Mouse (Mus musculus) B cell, adult 2 months (primary cell): ENCODE results near the gene Dlgap4.

Source experiments
- DNase-seq, 2 experiments: peaks; one replicate each; pipeline ENCODE4 v3.0.0; 2022

Dlgap4 gene

DNA sequence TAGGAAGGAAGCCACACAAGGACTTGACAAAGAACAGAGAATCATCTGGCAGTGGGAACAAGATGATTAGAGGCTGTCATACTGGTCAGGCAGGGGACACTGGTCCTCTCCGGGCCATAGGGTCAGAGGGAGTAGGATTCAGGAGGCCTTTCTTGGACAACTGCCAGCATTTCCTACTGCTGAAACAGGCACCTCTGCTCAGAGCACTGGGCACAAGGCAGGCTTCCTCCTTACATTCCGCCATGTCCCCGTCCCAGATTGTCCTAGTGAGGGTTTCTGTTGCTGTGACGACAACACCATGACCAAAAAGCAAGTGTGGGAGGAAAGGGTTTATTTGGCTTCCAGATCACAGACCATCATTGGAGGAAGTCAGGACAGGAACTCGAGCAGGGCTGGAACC is 105.3 kb downstream of the Dlgap4 start:
- no peak for DNase-seq

GRCm38 (mm10) chr2:156719549-156720312 is 106.2 kb downstream of the Dlgap4 start:
- DNase-seq = peak; percentile 39 to 41

DNA sequence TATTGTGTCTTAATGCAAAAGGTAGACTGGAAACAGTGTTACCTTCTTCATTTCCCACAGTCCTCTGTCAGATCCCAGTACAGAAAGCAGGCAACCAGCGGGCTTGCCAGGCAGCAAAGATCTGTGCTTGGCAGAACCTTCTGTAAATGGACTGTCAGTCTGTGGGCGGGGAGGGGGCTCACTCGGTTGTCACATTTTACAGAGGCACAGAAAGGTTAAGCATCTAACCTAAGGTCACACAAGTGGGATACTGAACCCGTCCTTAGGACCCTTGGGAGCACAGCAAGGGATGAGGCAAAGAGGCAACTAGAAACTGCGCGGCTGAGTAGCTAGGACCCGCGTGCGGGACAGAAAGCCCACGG is 106.8 kb downstream of the Dlgap4 start:
- no peak for DNase-seq

DNA sequence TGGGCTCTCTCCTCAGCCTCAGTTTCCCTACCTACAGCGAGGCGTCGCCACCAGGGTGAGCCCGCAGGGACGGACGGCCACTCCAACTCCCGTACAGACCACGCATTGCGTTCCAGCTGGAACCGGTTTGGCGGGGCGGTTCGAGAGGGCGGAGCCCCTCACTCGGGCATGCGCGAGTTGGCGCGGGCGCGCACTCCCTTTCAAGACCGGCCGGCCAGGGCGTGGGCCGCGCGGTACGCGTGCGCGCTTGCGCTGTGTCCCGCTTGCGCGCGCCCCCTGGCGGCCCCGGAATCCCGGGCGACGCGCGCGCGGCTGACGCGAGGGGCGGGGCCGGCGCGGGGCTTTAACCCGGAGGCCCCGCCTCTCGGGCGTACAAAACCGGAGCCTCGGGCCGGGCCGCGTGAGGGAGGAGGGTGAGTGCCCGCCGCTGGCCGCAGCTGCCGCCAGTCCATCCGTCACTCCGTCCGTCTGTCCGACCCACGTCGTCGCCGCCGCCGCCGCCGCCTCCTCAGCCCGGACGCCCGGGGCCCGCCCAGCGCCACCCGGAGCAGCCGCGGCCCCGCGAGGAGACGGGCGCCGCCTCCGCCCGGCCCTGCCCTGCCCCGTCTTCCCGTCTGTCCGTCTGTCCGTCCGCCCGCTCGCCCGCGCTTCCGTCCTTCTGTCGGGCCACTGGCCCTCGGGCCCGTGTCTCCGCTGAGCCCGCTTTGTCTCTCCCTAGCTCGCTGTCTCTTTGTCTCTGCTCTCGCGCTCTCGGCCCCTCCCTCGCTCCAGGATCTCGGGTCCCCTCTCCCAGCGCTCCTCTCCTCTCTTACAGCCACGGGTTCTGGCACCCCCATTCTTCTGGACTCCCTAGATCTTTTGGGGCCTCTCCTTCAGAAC is 107.4 kb downstream of the Dlgap4 start:
- peak; percentile 94 to 96 for DNase-seq

DNA sequence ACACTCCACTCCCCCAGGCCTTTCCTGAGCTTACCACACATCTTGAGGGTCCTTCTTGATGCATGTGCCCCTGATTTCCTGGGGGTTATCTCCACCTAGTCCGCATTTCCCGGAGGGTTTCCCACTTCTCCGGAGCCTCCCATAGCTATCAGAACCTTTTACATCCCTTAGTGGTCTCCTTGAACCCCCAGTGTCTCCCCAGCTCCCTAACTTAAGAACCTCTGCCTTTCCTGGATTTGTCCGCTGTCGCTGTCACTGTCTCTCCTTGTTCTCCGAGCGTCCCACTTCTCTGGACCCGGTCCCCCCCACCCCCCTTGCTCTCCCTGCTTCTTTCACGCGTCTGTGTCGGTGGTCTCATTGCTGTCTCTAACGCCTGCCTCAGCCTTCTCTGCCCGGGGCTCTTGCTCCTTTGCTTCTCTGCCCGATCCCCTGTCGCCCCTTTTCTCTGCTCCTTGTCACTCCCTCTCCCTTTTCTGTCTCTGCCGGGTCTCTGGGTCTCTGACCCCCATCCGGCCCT is 108.1 kb downstream of the Dlgap4 start:
- no peak for DNase-seq

GRCm38 (mm10) chr2:156722071-156722575 is 108.6 kb downstream of the Dlgap4 start:
- DNase-seq = peak; percentile 53 to 60

GRCm38 (mm10) chr2:156722752-156723151 is 109.2 kb downstream of the Dlgap4 start:
- DNase-seq = no peak

DNA sequence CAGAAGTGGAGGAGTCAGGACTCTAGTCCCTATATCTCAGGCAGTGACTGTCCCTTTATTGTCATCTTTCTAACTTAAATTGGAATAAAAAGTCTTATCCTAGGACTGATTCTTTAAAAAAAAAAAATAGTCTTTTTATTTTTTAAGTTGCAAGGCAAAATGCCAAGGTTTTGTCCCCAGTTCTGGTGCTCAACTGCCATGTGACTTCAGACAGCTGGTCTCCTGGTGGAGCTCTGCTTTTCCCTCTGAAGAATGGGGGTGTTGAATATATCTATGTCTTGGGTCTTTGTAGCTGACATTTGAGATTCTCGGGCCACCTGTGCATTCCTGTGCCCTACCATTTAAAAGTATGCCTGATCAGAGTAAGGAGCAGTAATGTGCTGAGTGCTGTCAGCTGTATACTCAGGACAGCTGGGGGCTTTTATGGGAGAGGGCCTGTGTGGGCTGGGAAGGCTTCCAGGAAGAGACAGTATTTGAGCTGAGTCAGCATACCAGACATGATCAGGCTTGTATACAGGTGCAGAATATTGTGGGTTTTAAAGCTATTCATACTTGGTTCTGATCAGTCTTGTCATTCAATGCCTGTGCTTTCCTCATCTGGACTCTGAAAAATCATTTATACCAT is 110.5 kb downstream of the Dlgap4 start:
- no peak for DNase-seq

- DNase-seq = no peak
Measured at GRCm38 (mm10) chr2:156724871-156725270, 111.4 kb downstream of the Dlgap4 start.

DNA sequence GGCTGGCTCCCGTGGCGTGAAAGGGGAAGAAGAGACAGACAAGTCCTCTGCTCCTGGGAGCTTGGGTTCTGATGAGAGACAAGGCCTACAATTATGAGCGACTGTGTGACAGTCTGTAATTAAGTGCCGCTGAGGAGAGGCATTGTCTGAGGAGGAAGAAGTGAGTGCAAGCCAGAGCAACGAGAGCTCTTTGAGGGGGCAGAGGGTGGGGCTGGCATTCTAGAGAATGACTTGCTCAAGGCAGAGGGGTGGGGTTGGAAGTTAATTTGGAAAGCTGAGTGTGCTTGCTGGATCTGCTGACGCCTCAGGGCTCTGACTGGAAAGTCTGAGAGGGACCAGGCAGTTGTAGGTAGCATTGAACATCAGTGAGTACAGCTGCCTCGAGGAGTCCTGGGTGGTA is 112.8 kb downstream of the Dlgap4 start:
- no peak for DNase-seq

- no peak for DNase-seq
Measured at GRCm38 (mm10) chr2:156726878-156727277, 113.4 kb downstream of the Dlgap4 start.

GRCm38 (mm10) chr2:156729537-156730469 is 116.3 kb downstream of the Dlgap4 start:
- DNase-seq = peak; percentile 23 to 31

DNA sequence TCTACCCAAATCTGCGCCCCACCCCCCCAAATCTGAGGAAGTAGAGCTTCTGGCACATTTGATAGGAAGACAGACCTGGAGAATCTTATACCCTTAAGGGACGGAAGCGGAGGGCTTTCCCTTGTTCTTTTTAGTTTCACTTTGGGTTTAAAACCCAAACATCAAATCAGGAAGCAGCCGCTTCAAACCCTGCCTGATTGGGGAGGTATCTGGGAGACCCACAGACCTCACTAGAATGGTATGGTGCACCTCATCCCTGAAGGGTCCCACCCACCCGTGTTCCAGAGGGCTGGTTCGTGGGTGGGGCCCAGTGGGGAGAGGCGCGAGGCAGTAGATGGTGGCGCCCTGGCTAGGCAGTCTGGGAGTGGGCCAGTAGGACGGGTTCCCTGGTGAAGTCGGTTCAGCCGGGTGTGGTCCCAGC is 117.0 kb downstream of the Dlgap4 start:
- DNase-seq = peak; percentile 57 to 60

- no peak for DNase-seq
Measured at GRCm38 (mm10) chr2:156731592-156731991, 118.1 kb downstream of the Dlgap4 start.

GRCm38 (mm10) chr2:156732109-156732508 is 118.6 kb downstream of the Dlgap4 start:
- no peak for DNase-seq

GRCm38 (mm10) chr2:156735761-156736335 is 122.3 kb downstream of the Dlgap4 start:
- DNase-seq = no peak

DNA sequence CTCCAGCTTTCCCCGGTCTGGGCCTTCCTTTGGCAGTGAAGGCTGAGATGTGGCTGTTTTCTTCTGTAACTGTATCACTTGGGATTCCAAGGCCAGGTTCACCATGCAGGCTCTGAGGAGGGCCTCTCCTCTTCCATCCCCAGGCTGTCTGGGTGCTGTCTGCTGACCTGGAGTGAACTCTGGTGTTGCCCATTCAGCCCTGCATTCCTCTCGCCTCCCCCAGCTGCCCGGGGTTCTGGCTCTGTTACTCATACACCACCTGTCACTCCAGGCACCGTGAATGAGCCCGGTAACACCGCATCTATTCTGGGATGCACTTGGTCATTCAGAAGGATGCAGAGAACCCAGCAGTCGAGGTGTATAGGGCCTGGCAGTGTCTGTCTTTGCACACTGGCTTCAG is 123.3 kb downstream of the Dlgap4 start:
- DNase-seq = no peak

- DNase-seq = no peak
Measured at GRCm38 (mm10) chr2:156737976-156738375, 124.5 kb downstream of the Dlgap4 start.

DNA sequence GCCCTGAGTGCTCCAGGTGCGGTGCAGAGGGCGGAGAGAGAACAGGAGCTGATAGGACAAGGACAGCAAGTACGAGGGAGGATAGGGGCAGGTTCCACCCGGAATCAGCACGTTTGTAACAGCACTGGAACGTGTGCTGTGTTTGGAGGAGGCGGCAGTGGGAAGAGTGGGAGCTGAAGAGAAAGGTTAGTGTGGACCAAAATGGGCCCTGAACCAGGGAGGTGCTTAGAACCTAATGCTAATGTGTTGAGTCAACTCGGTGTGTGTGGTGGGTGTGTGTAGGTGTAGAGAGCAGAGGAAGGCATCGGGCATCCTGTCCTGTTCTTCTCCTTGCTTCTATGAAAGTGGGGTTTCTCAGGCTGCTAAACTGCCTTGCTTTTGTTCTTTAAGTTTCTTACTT is 127.8 kb downstream of the Dlgap4 start:
- DNase-seq = no peak

- no peak for DNase-seq
Measured at GRCm38 (mm10) chr2:156741998-156742397, 128.5 kb downstream of the Dlgap4 start.

- DNase-seq = no peak
Measured at GRCm38 (mm10) chr2:156743248-156743647, 129.7 kb downstream of the Dlgap4 start.

- DNase-seq = no peak
Measured at GRCm38 (mm10) chr2:156744414-156744813, 130.9 kb downstream of the Dlgap4 start.
